Mouse (Mus musculus) heart, adult 2 months (tissue): ENCODE measurements around the gene Adat3. TPM values are rescaled to one million over a fixed set of nuclear protein-coding genes. Genes with fewer than 3 reads are reported as not detected.

ENCODE experiments used
- DNase-seq, 2 experiments: peaks; one replicate each; pipeline ENCODE4 v3.0.0; 2021
- H3K27ac ChIP-seq: fragments of 200-600 bp; 2 replicates; pipeline ENCODE4 v1.8.1; 2022
- H3K27me3 ChIP-seq: fragments of 200-500 bp; 2 replicates; pipeline ENCODE4 v1.6.1; 2012; ENCODE audit warnings: mild to moderate bottlenecking, low read length, inconsistent platforms, mixed read lengths; ENCODE audit not compliant: control insufficient read depth, insufficient read depth
- H3K36me3 ChIP-seq: fragments of 200-500 bp; 2 replicates; pipeline ENCODE4 v1.6.1; 2012; ENCODE audit warnings: low read length, inconsistent platforms; ENCODE audit not compliant: control insufficient read depth, insufficient read depth
- H3K4me1 ChIP-seq: fragments of 200-500 bp; 2 replicates; pipeline ENCODE4 v1.6.1; 2011; ENCODE audit warnings: low read length; ENCODE audit not compliant: control insufficient read depth, insufficient read depth
- H3K4me3 ChIP-seq: fragments of 200-600 bp; 2 replicates; pipeline ENCODE4 v1.8.1; 2022
- H3K79me2 ChIP-seq: fragments of 200-500 bp; replicated peaks from 2 replicates; pipeline ENCODE4 v1.6.1; 2012; ENCODE audit warnings: mild to moderate bottlenecking, inconsistent platforms, low read length, moderate library complexity, mixed read lengths; ENCODE audit not compliant: control insufficient read depth, insufficient read depth
- H3K9ac ChIP-seq: fragments of 200-500 bp; 2 replicates; pipeline ENCODE4 v1.6.1; 2012; ENCODE audit warnings: low read depth, mild to moderate bottlenecking, control low read depth, inconsistent platforms, low read length, mixed read lengths
- CTCF ChIP-seq: fragments of 200-600 bp; IDR thresholded peaks from 2 replicates; pipeline ENCODE4 v1.8.1; 2022; ENCODE audit warnings: antibody characterized with exemption, mild to moderate bottlenecking, moderate library complexity
- EP300 ChIP-seq: fragments of 200-500 bp; IDR thresholded peaks from 2 replicates; pipeline ENCODE4 v1.6.1; 2011; ENCODE audit warnings: low read depth, low read length, control low read depth; ENCODE audit not compliant: insufficient read depth
- POLR2A ChIP-seq: fragments of 200-500 bp; IDR thresholded peaks from 2 replicates; pipeline ENCODE4 v1.6.1; 2011; ENCODE audit warnings: mild to moderate bottlenecking, low read depth, low read length, control low read depth; ENCODE audit not compliant: insufficient read depth
- WGBS: fragments of 180-500 bp; shearing (Covaris S2); methylation state at CpG from one replicate; pipeline ENCODE4 v1.1.7; 2018; 5-methylcytosine and 5-hydroxymethylcytosine counted together
- intact Hi-C: fragments of 180-260 bp; cut with DNase I; formaldehyde crosslinking; loops from one replicate; pipeline ENCODE4 v1.15.1; 2025
- polyA plus RNA-seq: library from polyadenylated mRNA; depleted of rRNA; stranded (reverse); fragments of >200 nt; gene quantifications from 2 replicates; pipeline ENCODE4 v1.2.3, GENCODE M21; 2012
- total RNA-seq, 2 experiments: library from RNA; stranded (reverse); gene quantifications; 2 replicates each; pipeline ENCODE4 v1.2.3; 2021

The Adat3 gene
- total and polyA plus RNA-seq, 3 experiments = 0.60 to 2.5 (median 1.1) TPM

- peak overlapping the region; percentile 98 for H3K9ac ChIP-seq
- peak; percentile 71 to 78 for DNase-seq
- peak overlapping the region; percentile 84 for H3K4me3 ChIP-seq
- under 1% methylated on average over 95 of the region's 96 CpGs for WGBS
- H3K27me3 ChIP-seq = no peaks in the 10 kb centered on the region
- TF ChIP-seq CTCF = peak; percentile 24
- no peak for TF ChIP-seq EP300
- peaks cover 7% of the 10 kb centered on the region for H3K4me1 ChIP-seq
- no peaks in the 10 kb centered on the region for H3K36me3 ChIP-seq
- intact Hi-C loops = loop anchor here (2.0 kb wide), 1 partner anchor 46 kb away; the partner anchor contains the start of gene Csnk1g2
- H3K27ac ChIP-seq = peak overlapping the region; percentile 89
- H3K79me2 ChIP-seq = peaks cover 2% of the 10 kb centered on the region; the same call in 1 of the 2 replicates
Measured at GRCm38 (mm10) chr10:80576351-80577194, 26.1 kb upstream of the Adat3 start.

DNA sequence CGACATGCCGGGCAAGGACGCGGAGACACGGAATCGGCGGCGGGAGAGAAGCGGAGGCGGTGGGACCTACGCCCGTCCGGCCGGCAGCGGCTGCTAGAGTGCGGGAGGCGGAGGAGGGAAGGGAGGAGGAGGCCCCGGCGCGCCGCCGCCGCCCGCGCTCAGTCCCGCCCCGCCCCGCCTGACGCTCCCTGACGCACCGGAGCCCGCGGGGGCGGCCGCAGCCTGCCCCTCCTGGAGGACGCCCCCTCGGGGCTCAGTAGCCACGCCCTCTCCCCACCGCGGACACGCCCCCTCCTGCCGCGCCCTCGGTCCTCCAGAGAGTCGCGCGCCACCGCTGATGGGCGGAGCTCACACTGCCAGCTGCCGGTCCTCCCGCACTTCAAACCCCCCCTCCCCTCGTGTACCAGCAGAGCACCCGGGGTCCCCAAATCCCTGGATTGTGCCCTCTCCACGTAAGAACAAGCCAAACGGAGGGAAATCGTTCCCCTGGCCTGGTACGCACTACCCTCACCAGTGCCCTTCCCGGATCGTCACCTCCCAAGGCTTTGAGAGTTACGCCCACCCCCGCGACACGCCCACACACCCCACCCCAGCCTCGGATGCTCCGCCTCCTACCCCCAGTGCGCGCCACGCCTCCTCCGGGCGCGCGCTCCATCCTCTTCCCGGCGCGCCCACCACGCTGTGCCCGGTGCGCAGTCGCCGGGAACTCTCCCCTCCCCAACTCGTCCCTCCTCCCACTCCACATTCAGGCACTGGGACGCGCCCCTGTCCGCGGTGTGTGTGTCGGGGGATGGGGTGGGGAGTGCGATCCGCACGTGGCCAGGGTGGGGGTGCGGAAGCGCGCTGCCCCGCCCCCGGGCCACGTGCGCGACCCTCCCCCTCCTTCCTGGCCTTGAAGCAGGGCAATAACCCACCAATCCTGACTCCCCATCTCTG lies 25.2 kb upstream of the Adat3 start, which contains the start of gene Klf16:
Gene Klf16 (minus strand): TSS at position 127 of the 936 bp plus-strand sequence.
- peak within 1 kb of the TSS; percentile 84 for H3K4me3 ChIP-seq
- WGBS = under 1% methylated on average over 87 of the region's 97 CpGs
- no peaks in the 10 kb centered on the region for H3K36me3 ChIP-seq
- H3K79me2 ChIP-seq = peaks cover 2% of the 10 kb centered on the region; the same call in 1 of the 2 replicates
- H3K9ac ChIP-seq = peak within 1 kb of the TSS; percentile 98
- no peaks in the 10 kb centered on the region for H3K27me3 ChIP-seq
- H3K4me1 ChIP-seq = peaks cover 6% of the 10 kb centered on the region
- TF ChIP-seq CTCF (no peak), POLR2A (peak; percentile 89), EP300 (peak; percentile 57; the same call in 1 of the 2 replicates)
- H3K27ac ChIP-seq = peak within 1 kb of the TSS; percentile 89
- peak; percentile 99 for DNase-seq
- intact Hi-C loops = loop anchor here (2.0 kb wide), 3 partner anchors 25 to 81 kb away; partner anchors contain the start of genes Adat3, Csnk1g2 and Scamp4

DNA sequence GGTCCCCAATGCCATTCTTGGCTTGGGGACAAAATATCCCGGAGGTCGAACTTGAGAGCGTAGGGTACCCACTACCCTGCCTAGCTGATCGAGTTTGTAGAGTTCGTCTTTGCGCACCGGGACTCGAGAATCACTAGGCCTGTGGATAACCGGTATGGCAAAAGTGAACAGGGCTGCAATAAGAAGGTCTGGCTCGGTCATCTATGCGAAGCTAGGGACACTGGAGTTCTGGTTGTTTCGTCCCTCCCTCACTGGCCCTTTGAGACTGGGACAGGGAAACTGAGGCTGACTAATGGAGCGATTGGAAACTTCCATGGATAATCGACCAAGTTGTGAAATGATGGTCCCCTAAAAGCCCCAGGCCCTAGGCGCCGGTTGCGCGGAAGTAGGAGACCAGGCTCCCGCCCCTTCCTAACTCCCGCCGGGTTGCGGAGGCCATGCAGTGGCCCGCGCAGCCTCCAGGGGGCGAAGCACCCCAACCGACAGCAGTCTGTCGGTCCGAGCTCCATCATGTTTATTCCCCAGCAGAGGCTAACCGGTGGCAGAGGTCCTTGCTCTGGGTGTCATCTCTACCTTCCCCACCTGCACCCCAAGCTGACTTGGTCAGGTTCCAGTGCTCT lies 24.4 kb upstream of the Adat3 start:
- Histone ChIP-seq H3K4me1 (peaks cover 6% of the 10 kb centered on the region), H3K27ac (peak overlapping the region; percentile 89), H3K27me3 (no peaks in the 10 kb centered on the region), H3K79me2 (peaks cover 2% of the 10 kb centered on the region; the same call in 1 of the 2 replicates), H3K9ac (peak overlapping the region; percentile 36), H3K36me3 (no peaks in the 10 kb centered on the region), H3K4me3 (peak overlapping the region; percentile 84)
- intact Hi-C loops = loop anchor here (2.0 kb wide), 2 partner anchors 25 to 81 kb away; partner anchors contain the start of genes Adat3 and Scamp4
- WGBS = under 1% methylated on average over 29 of the region's 29 CpGs
- DNase-seq = peak; percentile 87 to 89
- peak; percentile 62 for TF ChIP-seq POLR2A
- TF ChIP-seq CTCF = peak; percentile 88
- peak; percentile 36; the same call in 1 of the 2 replicates for TF ChIP-seq EP300

- DNase-seq = peak in 1 of 2 experiments; percentile 65
- Histone ChIP-seq H3K27ac (peak overlapping the region; percentile 89), H3K9ac (no peak overlapping the region; the same call in 1 of the 2 replicates), H3K4me1 (peaks cover 7% of the 10 kb centered on the region), H3K79me2 (peaks cover 2% of the 10 kb centered on the region; the same call in 1 of the 2 replicates), H3K36me3 (no peaks in the 10 kb centered on the region), H3K4me3 (peak overlapping the region; percentile 84; the same call in 1 of the 2 replicates), H3K27me3 (no peaks in the 10 kb centered on the region)
- WGBS = 12% methylated on average over 8 of the region's 8 CpGs
- intact Hi-C loops = loop anchor here (2.0 kb wide), 2 partner anchors 24 to 80 kb away; partner anchors contain the start of genes Adat3 and Scamp4
- TF ChIP-seq EP300 = no peak
- peak; percentile 51 for TF ChIP-seq CTCF
Measured at GRCm38 (mm10) chr10:80578911-80579310, 23.8 kb upstream of the Adat3 start.

- no peaks in the 10 kb centered on the region for H3K27me3 ChIP-seq
- H3K36me3 ChIP-seq = no peaks in the 10 kb centered on the region
- peaks cover 4% of the 10 kb centered on the region; the same call in 1 of the 2 replicates for H3K79me2 ChIP-seq
- no peak overlapping the region for H3K9ac ChIP-seq
- intact Hi-C loops = no loop called here
- no peak overlapping the region for H3K4me3 ChIP-seq
- peaks cover 17% of the 10 kb centered on the region for H3K4me1 ChIP-seq
- no peak for TF ChIP-seq EP300
- no peak for TF ChIP-seq POLR2A
- no peak for TF ChIP-seq CTCF
- no peak overlapping the region for H3K27ac ChIP-seq
- DNase-seq = no peak
- 71% methylated on average over 5 of the region's 5 CpGs for WGBS
Measured at GRCm38 (mm10) chr10:80583047-80583446, 19.6 kb upstream of the Adat3 start.
